Mouse (Mus musculus) hindbrain, embryonic 15.5 days (tissue): ENCODE results near the gene Vmn1r81. TPM values are rescaled to one million over a fixed set of nuclear protein-coding genes. Genes with fewer than 3 reads are reported as not detected.

Experiments
- ATAC-seq: fragments of 200-750 bp; cut with Nextera tagmentation; 2 replicates; pipeline ENCODE4 v1.8.0; 2017; ENCODE audit warnings: low read depth, moderate number of reproducible peaks, moderate TSS enrichment; ENCODE audit not compliant: low FRiP score
- H3K27ac ChIP-seq: fragments of 300-500 bp; sonication (generic); replicated peaks from 2 replicates; pipeline ENCODE4 v1.5.1; 2015; ENCODE audit warnings: mild to moderate bottlenecking, inconsistent platforms
- H3K27me3 ChIP-seq: fragments of 300-500 bp; sonication (generic); 2 replicates; pipeline ENCODE4 v1.6.1; 2015; ENCODE audit warnings: control low read depth, inconsistent platforms
- H3K36me3 ChIP-seq: fragments of 300-500 bp; sonication (generic); 2 replicates; pipeline ENCODE4 v1.6.1; 2015; ENCODE audit warnings: control low read depth, inconsistent platforms
- H3K4me1 ChIP-seq: fragments of 300-500 bp; sonication (generic); replicated peaks from 2 replicates; pipeline ENCODE4 v1.6.1; 2015; ENCODE audit warnings: control low read depth, inconsistent platforms
- H3K4me2 ChIP-seq: fragments of 300-500 bp; sonication (generic); 2 replicates; pipeline ENCODE4 v1.6.1; 2015; ENCODE audit warnings: moderate library complexity, mild to moderate bottlenecking, inconsistent platforms
- H3K4me3 ChIP-seq: fragments of 300-500 bp; sonication (generic); 2 replicates; pipeline ENCODE4 v1.5.1; 2015; ENCODE audit warnings: mild to moderate bottlenecking, inconsistent platforms
- H3K9ac ChIP-seq: fragments of 300-500 bp; sonication (generic); 2 replicates; pipeline ENCODE4 v1.6.1; 2015; ENCODE audit warnings: inconsistent platforms
- H3K9me3 ChIP-seq: fragments of 300-500 bp; sonication (generic); 2 replicates; pipeline ENCODE4 v1.6.1; 2016; ENCODE audit warnings: control low read depth, inconsistent platforms
- WGBS: fragments of 180-500 bp; shearing (Covaris S2); methylation state at CpG from one replicate; pipeline ENCODE4 v1.1.7; 2015; 5-methylcytosine and 5-hydroxymethylcytosine counted together
- polyA plus RNA-seq: library from polyadenylated mRNA; unstranded; fragments of >200 nt; fragmentation: Nextera tagmentation; extraction: Ambion mirVana; gene quantifications from 2 replicates; pipeline ENCODE4 v1.2.1, GENCODE M21; 2015

Vmn1r81 gene
- polyA plus RNA-seq, result not detected in 2 replicates

- no peak within 1 kb of the TSS for H3K4me3 ChIP-seq
- WGBS, result 79% methylated on average over 1 of the region's 1 CpGs
- H3K4me1 ChIP-seq, result no peaks in the 10 kb centered on the region
- H3K4me2 ChIP-seq, result no peak within 1 kb of the TSS
- no peaks in the 10 kb centered on the region for H3K27me3 ChIP-seq
- no peak within 1 kb of the TSS for H3K9ac ChIP-seq
- ATAC-seq, result no peak
- H3K27ac ChIP-seq, result no peak within 1 kb of the TSS
- no peaks in the 10 kb centered on the region for H3K36me3 ChIP-seq
- H3K9me3 ChIP-seq, result 0 out of 2 replicates have a peak, but pooled peaks cover 8% of the 10 kb centered on the region
Observed at GRCm38 (mm10) chr7:12268169-12268568, at the start of gene Vmn1r81. Gene Vmn1r81 (minus strand): TSS chr7:12268269.

- no peaks in the 10 kb centered on the region for H3K36me3 ChIP-seq
- H3K9ac ChIP-seq, result no peak within 1 kb of the TSS
- ATAC-seq, result no peak
- H3K4me3 ChIP-seq, result no peak within 1 kb of the TSS
- H3K4me2 ChIP-seq, result no peak within 1 kb of the TSS
- no peak within 1 kb of the TSS for H3K27ac ChIP-seq
- H3K27me3 ChIP-seq, result no peaks in the 10 kb centered on the region
- WGBS, result 57% methylated on average over 2 of the region's 2 CpGs
- peaks cover under 1% of the 10 kb centered on the region; the same call in 1 of the 2 replicates for H3K9me3 ChIP-seq
- no peaks in the 10 kb centered on the region for H3K4me1 ChIP-seq
Observed at GRCm38 (mm10) chr7:12300130-12300529, 32.1 kb upstream of the Vmn1r81 start, which contains the start of gene Vmn1r82. Gene Vmn1r82 (plus strand): TSS chr7:12300430.

- H3K9me3 ChIP-seq, result peaks cover 10% of the 10 kb centered on the region; the same call in 1 of the 2 replicates
- H3K4me1 ChIP-seq, result no peaks in the 10 kb centered on the region
- WGBS, result 54% methylated on average over 2 of the region's 2 CpGs
- H3K4me2 ChIP-seq, result no peak overlapping the region
- no peak overlapping the region for H3K4me3 ChIP-seq
- no peaks in the 10 kb centered on the region for H3K36me3 ChIP-seq
- H3K27ac ChIP-seq, result no peak overlapping the region
- no peak for ATAC-seq
- H3K27me3 ChIP-seq, result no peaks in the 10 kb centered on the region
- no peak overlapping the region for H3K9ac ChIP-seq
Observed at GRCm38 (mm10) chr7:12204141-12204540, 63.9 kb downstream of the Vmn1r81 start.

Other genes starting within 250 kb of the Vmn1r81 start
- not detected in 2 replicates for gene Vmn1r77, start 231.5 kb downstream of the Vmn1r81 start, polyA plus RNA-seq
- not detected in 2 replicates for gene Vmn1r78, start 118.0 kb downstream of the Vmn1r81 start, polyA plus RNA-seq
- not detected in 2 replicates for gene Vmn1r79, start 97.0 kb downstream of the Vmn1r81 start, polyA plus RNA-seq
- not detected in 2 replicates for gene Vmn1r80, start 79.0 kb downstream of the Vmn1r81 start, polyA plus RNA-seq
- not detected in 2 replicates for gene Vmn1r82, start 32.2 kb upstream of the Vmn1r81 start, polyA plus RNA-seq
- gene Vmn1r83, start 61.2 kb upstream of the Vmn1r81 start, polyA plus RNA-seq, result not detected in 2 replicates
- gene Vmn1r84, start 101.0 kb upstream of the Vmn1r81 start, polyA plus RNA-seq, result not detected in 2 replicates
- gene Zfp551, start 154.5 kb upstream of the Vmn1r81 start, polyA plus RNA-seq, result 9.7 and 10.0 TPM in 2 replicates
- 35.1 and 35.6 TPM in 2 replicates for gene Zfp606, start 210.0 kb upstream of the Vmn1r81 start, polyA plus RNA-seq
- gene 2900092C05Rik, start 244.2 kb upstream of the Vmn1r81 start, polyA plus RNA-seq, result not detected in 2 replicates